Mouse (Mus musculus) small intestine, adult 2 months (tissue): ENCODE measurements around the gene Gm13693.

Source experiments
- CTCF ChIP-seq: fragments of 200-500 bp; IDR thresholded peaks from 2 replicates; pipeline ENCODE4 v1.5.1; 2012; ENCODE audit warnings: low read depth, mild to moderate bottlenecking, control low read depth, inconsistent platforms, low read length, moderate library complexity, mixed read lengths; ENCODE audit not compliant: insufficient replicate concordance, insufficient read length; ENCODE audit errors: extremely low read depth
- POLR2A ChIP-seq: fragments of 200-500 bp; IDR thresholded peaks from 2 replicates; pipeline ENCODE4 v1.6.1; 2012; ENCODE audit warnings: low read depth, mild to moderate bottlenecking, control low read depth, inconsistent platforms, low read length, moderate library complexity

GRCm38 (mm10) chr2:84008913-84009312, 47.6 kb downstream of the Gm13693 start:
- no peak for TF ChIP-seq CTCF
- no peak for TF ChIP-seq POLR2A
